Mouse (Mus musculus): Measurements from ENCODE around the gene Yy1.

Gene Yy1

DNA sequence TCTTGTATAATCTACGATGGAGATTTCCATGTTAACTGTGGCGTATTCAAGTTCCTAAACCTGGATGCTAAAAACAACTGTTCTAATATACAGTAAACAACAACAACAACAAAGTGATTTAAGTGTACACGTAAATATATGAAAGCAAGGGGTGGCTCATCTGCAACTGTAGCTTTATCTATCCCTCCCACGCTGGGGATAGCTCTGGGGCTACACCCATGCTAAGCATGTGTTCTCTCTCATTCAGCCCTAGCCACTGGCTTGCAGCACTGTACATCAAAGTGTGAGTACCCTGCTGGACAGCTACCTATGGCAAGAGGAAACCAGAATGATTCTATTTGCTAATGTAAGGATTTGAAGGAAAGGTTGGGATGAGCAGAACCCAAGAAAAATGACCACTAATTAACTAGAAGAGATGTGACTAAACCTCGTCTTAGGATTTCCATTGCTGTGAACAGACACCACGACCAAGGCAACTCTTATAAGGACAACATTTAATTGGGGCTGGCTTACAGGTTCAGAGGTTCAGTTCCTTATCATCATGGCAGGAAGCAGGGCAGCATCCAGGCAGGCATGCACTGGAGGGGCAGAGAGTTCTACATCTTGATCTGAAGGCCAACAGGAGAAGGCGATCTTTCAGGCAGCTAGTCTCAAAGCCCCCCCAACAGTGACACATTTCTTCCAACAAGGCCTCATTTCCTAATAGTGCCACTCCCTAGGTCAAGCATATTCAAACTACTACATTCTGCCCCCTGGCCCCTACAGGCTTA is 12.5 kb upstream of the Yy1 start:
- DNase-seq = no peak

DNA sequence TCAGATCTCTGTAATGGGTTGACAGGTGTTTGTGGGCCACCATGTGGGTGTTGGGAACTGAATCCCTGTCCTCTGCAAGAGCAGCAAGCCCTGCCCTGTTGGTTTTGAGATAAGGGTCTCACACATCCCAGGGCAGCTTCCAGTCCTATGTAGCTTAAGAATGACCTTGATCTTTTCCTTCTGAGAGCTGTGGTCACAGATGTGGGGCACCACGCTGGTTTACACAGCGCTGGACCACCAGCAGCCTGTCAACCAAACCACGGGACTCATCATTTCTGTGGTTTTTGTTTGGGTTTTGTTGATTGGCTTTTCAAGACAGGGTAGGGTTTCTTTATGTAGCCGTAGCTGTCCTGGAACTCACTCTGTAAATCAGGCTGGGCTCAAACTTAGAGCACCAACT is 7.6 kb upstream of the Yy1 start:
- no peak for DNase-seq

- DNase-seq = no peak
Observed at GRCm38 (mm10) chr12:108787329-108787728, 5.4 kb upstream of the Yy1 start.

- DNase-seq = peak; percentile 87 to 91
Observed at GRCm38 (mm10) chr12:108792152-108792545, 624 bp upstream of the Yy1 start.

- DNase-seq = peak; percentile 59 to 64
Observed at GRCm38 (mm10) chr12:108793453-108793941, 724 bp downstream of the Yy1 start.

DNA sequence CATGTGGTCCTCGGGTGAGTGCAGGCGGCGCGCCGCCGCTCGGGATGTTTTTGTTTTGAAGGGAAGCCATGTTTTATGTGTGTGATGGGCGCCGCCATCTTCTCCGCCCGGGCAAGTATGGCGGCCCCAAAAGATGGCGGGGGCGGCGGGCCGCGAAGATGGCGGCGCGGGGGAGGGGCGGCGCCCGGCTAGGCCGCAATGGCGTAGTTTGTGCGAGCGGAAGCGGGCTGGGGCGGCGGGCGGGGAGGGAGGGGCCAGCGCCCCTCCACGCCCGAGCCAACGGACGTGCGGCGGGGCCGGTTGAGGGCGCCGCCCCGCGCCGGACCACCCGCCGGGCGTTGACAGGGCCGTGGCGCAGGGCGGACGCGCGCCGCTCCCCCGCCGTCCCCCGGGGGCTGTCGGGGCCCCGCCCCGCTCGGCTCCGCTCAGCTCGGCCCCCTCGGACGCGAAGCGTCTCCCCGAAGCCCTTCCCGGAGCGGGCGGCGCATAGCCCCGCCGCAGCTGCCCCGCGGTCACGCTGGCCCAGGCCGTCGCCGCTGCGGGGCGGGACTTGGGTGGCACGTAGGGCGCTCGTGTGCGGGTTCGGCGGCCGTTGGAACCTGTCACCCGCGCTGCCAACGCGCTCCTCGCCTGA is 1.4 kb downstream of the Yy1 start:
- DNase-seq = peak; percentile 89 to 90

DNA sequence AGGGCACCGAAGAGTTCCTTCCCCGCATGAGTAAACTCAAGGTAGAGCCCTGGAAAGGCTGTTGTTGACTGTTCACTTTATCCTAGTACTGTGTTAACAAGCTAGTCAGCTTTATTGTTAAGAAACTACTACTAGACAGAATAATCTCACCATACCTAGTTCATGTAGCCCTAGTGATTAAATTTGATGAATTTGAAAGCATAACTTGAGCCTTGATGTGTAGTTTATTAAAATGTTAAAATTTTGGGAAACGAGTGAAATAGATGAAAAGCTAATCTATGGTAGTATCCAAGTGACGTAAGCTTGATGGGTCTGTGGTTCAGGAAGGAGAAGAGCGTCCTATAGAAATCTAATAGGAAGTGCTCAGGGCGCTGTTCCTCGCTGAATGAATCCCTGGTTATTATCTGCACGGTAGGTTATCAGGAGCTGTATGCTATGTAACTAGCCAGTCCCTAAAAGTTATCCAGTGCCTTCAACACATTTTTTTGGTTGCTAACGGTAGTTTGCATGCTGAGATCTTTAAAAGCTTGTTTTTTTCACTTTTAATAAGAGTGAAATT is 2.3 kb downstream of the Yy1 start:
- DNase-seq = no peak

GRCm38 (mm10) chr12:108801613-108802012 is 8.8 kb downstream of the Yy1 start:
- DNase-seq = no peak

GRCm38 (mm10) chr12:108804388-108804787 is 11.6 kb downstream of the Yy1 start:
- no peak for DNase-seq

- DNase-seq = no peak
Observed at GRCm38 (mm10) chr12:108808465-108808864, 15.7 kb downstream of the Yy1 start.

DNA sequence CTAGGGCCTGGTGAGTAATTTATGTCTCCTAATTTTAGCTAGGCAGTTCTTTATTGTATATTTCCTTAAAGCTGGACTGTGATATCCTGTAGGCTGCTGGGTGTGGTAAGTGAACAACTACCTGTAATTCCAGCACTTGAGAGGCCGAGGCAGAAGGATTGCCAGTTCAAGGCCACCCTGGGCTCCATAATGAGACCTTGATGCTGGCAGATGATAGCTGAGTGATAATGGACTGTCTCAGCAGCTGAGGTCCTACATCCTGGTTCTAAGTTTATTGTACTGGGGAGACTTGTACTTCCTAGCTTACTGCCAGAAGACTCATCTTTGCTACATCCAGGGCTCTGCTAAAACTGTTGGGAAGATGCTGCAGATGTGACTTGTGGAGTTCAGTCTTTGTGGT is 17.0 kb downstream of the Yy1 start:
- DNase-seq = no peak

DNA sequence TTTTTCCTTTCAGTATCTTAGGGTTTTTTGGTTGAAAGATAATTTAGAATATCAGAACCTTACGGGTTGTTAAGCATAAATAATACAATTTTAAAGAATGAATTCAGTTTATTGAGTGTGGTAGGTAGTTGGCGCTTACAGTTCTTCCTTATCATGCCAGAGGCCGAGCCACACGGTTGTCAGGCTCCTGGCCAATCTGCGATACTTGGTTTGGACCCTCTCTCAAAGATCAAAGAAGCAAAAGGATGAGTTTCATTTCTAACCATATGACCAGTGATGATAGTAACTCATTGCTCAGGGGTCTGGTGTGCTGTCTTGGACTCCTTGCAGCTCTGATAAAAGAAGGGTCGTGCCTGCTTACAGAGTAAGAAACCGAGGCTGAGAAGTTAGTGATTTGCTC is 17.5 kb downstream of the Yy1 start:
- DNase-seq = no peak

- peak in 1 of 2 experiments; percentile 47 for DNase-seq
Observed at GRCm38 (mm10) chr12:108811133-108811532, 18.4 kb downstream of the Yy1 start.

- no peak for DNase-seq
Observed at GRCm38 (mm10) chr12:108812463-108812862, 19.7 kb downstream of the Yy1 start.

DNA sequence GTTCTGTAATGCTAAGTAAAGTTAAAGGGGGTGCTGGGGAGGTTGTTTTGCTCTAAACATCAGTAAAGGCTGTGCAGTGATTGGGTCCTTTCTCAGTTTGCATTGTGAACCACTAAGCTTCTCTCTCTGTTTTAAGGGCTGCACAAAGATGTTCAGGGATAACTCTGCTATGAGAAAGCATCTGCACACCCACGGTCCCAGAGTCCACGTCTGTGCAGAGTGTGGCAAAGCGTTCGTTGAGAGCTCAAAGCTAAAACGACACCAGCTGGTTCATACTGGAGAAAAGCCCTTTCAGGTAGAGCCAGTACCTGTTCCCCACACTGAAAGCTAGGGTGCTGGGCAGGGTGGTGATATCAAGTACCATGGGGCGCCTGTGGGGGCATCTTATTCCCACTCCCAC is 21.7 kb downstream of the Yy1 start:
- no peak for DNase-seq

DNA sequence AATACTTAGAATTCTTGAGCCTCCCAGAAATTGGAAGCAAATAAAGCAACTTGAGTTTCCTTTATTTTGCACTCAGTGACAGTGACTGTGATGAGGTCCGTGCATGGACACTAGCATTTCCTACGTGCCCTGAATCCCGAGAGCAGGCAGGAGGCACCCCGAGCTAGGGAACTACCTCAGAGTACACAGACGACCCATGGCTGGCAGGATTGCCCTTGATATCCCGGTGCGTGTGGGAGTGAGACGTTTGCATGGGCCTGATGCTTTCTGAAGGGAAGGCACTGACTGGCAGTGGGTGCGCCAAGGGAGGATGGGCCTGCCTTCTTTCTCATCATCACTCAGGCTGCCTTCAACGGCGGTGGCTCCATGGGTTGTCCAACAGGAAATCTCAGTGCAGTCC is 23.8 kb downstream of the Yy1 start:
- no peak for DNase-seq

- DNase-seq = no peak
Observed at GRCm38 (mm10) chr12:108820461-108820860, 27.7 kb downstream of the Yy1 start.

GRCm38 (mm10) chr12:108823036-108823435 is 30.3 kb downstream of the Yy1 start:
- no peak for DNase-seq

DNA sequence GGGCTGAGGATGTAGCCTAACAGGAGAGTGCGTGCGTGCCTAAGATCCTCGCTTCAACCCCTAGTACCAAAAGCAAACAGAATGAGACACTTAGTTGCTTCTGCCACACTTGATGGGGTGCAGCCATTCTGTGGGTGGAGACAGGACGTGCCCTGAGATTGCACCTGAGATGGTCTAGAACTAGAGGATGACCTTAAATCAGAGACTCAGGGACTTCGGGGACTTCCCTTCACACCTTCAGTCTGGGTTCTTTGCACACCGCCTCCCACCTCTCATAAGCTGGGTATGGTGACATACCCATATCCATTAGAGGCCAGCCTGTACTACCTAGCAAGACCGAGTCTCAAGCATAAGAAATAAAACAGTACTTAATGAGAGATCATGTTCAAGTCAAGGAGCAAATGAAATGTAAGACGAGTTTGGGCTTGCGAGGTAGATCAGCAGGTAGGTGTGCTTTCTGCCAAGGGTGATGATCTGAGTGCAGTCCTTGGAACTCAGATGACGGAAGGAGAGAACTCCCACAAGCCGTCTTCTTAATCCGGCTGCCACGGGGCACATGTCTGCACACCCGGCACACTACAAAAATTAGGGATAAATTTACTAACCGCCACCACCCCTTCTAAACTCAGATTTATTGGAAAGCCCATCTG is 31.6 kb downstream of the Yy1 start:
- no peak for DNase-seq

GRCm38 (mm10) chr12:108825561-108826224 is 32.9 kb downstream of the Yy1 start:
- DNase-seq = peak; percentile 59 to 63

- DNase-seq = peak; percentile 88 to 91
Observed at GRCm38 (mm10) chr12:108826282-108826957, 33.6 kb downstream of the Yy1 start.

DNA sequence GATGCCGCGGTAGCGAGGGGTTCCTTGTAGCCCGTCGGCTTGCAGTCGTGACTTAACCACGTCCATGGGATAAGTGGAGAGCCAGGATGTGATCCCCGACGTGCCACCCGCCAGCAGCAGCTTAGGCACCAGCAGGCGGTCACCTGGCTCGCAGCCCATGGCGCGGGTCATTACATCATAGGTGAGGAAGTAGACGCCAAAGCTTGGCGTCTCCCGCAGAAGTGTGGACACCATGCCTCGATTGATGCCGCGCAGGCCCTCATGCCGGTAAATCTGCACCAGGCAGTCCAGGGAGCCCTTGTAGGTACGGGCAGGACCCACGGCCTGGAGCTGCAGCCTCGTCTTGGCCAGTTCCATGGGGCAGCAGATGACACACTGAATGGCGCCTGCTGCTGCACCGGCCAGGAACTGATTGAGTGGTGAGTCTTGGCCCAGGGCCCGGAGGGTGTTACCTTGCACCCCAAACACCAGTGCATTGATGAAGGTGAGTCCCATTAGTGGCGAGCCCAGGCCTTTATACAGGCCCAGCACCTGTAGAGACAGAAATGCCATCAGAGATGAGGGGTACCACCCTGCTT is 34.3 kb downstream of the Yy1 start:
- DNase-seq = peak; percentile 58 to 80

Measured in cerebellum, postnatal 14 days (tissue).